Mouse (Mus musculus): Measurements from ENCODE around the gene Tfap4.
"Not testable (repeated sequence)": the region's sequence is repeated elsewhere in the genome, so short reads cannot be mapped to it uniquely, and the experiment has no call there.

The Tfap4 gene

DNA sequence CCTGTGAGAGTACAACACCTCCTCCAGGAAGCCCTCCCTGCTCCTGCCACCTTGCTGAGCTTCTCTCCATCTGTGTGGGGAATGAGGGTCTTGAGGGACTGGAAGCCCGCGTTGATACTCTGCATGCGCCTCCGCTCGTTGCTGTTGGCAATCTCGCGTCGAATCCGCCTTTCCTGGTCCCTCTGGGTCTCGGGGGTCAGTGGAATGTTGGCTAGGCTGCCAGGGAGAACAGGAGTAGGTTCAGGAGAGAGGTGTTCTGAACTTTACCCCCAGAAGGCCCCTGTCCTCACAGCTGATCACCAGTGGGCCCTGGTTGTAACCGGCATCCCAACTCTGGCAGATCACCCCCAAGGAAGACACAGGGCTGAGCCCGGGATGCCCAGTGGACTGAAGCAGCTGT lies 7.8 kb downstream of the Tfap4 start:
- DNase-seq: no peak

DNA sequence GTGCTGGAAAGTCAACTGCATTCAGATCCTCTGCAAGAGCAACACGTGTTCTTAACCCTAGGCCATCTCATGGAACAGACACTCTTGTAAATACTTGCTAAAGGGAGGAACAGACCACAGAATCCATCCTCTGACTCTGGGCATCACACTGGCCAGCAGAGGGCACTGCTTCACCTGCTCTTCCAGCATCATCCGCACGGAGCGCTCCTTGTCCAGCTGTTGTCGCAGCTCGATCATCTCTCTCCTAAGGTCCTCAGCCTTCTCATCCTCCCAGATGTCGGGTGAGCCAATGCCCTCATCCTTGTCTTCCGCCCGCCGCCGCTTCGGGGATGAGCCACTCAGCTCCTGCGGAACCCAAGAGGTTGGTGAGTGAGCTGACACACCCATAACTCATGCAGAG lies 8.6 kb downstream of the Tfap4 start:
- DNase-seq: peak; percentile 56 to 58

DNA sequence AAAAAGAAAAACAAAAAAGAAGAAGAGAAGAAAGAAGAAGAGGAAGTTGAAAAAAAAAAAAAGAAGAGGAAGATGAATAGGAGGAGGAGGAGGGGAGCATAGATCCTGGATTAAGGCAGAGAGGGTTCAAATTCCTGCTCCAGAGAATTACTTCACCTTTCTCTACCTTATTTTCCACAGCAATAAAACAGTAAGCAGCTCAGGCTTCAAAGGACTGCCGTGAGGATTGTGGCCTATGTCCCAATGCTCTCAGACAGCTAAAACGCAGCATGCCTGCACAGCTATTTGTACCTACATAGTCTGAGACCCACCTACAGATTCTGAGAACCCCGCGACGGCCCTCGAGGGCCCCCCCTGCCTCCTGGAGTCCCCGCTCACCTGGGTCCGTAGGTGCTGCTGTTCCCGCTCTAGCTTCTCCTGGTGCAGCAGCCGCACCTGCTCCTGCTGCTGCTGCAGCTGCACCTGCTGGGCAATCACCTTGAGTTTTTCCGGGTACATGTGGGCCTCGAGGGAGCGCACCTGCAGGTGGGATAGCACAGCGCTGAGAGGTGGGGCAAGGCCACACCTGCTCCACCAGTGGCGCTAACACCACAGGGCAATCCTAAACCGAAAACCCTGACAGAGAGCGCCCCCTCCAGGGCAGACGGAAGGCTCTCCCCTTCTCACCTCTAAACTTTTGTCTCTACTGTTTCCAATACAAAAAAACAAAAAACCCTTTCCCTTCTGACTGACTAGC lies 10.5 kb downstream of the Tfap4 start:
- DNase-seq: no peak

DNA sequence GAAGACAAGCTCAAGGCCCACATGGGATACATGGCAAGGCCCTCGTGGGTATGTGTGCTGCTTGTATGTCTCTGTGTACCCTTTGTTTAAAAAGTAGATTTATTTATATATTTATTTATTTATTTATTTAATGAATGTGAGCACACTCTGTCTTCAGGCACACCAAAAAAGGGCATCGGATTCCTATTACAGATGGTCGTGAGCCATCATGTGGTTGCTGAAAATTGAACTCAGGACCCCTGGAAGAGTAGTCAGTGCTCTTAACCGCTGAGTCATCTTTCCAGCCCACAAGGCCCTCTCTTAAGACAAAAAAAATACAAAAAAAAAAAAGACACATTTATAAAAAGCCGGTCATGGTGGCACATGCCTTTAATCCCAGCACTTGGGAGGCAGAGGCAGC lies 12.0 kb downstream of the Tfap4 start:
- DNase-seq: no peak

DNA sequence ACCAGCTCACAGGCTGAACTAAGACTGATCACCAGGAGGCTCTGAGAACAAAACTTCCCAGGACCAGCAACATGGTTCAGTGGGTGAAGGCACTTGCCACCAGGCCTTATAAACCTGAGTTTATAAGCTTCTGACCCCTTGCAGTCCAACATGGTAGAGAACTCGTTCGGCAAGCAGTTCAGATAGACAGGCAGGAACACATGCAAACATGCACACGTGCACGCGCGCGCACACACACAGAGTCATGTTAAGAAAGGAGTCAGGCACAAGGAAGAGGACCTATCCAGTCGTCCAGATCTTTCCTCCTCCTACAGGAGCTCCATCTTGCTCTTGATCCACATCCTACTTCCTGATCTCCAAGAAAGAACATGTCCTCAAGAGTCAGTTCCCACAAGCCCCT lies 12.8 kb downstream of the Tfap4 start:
- no peak for DNase-seq

DNA sequence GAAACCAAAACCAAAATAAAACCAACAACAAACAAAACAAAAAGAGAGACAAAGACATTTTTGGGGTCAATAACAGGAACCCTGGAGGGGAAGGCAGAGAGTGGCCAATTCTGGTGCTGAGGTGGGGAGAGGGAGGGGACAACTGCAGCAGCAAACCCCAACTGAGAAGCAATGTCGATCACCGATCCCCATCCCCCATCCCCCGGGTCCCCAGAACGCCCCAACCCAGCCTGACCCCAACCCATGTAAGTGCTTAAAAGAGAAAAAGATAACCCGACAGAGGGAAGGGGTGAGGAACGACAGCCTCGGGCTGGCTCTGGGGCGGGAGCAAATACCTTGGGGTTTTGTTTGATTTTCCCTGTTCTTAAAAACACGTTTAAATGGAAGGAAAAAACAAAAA lies 14.8 kb downstream of the Tfap4 start:
- DNase-seq: no peak

DNA sequence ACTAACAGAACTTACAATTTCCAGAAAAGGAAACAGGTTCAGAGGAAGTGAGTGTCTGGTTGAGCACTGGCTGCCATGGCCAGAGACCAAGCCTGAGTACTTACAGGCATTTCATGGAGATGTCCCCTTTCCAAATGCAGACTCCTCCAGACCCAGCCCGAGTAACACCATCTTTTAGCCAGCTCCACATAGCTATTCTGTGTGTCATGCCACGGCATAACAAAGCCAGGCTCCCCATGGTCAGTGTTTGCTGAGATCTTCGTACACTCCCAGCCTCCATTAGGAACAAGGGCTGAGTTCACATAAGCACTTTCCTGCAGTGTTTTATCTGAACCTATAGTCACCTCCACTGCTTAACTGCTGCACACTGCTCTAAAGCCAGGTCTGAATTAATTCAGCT lies 16.4 kb downstream of the Tfap4 start:
- no peak for DNase-seq

DNA sequence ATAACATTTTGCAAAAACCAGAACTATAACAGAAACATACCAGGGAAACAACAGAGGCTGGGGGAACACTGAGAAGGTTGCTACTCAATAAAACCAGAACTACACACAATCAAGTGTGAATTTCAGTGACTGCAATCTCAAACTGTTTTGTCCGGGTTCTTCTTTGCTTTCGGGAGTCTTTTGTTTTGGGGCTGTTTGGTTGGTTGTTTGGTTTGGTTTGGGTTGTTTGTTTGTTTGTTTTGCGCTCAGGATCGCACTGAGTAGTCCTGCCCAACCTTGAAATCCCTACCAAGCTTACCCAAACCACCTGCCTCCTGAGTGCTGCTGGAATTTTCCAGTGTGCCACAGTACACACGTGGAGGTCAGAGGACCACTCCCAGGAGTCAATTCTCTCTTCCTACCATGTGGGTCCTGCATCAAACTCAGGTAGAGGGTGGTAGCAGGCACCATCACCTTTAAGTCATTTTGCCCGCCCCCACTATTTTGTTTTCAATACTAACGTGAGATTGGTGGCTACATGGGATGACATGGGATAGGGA lies 17.3 kb downstream of the Tfap4 start:
- no peak for DNase-seq

DNA sequence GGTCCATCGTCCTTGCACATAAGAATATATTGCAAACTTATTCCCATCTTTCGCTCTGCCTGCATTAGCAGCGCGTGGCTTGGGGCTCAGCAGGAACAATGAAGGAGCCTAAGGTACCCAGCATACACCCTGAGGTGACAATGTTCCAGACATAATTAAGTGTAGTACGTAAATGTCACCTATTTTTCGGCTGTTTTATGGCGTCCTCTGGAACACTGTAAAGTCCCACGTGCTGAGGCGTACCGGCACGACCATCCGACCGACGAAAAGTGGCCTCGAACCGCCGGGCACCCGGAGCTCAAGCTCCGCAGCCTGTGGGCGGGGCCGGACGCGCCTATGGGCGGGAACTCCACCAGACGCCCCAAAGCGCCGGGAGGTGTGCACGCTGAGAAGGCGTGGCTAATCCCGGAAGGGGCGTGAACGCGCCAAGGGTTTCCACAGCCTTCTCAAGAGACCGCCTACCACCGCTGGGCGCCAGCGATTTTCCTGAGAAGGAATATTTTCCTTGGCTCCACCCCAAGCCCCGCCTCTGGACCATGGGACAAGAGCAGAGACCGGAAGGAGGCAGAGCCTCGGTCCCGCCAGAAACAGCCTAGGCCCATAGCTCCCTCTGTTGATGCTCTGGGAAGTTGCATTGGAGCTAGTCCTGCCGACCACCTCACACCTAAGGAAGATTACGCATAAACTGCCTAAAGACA lies 18.0 kb downstream of the Tfap4 start, which contains the start of gene Srl:
Gene Srl, minus strand, starts transcription at position 316 of the 698 bp plus-strand sequence.
- peak; percentile 97 to 98 for DNase-seq

DNA sequence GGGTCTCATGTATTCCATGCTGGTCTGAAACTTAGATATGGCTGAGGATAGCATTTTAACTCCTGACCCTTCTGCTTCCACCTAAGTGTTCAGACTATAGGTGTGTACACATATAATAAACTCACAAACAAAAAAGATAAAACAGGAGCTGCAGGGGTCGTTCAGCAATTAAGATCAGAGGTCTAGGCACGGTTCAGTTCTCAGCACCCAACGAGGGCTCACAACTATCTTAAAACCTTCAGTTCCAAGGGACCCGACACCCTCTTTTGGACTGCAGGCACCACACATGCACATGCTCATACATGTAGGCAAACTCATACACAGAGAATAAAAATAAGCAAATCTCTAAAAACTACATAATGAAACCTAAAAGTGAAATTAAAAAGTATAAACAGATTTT lies 18.6 kb downstream of the Tfap4 start:
- DNase-seq: no peak

DNA sequence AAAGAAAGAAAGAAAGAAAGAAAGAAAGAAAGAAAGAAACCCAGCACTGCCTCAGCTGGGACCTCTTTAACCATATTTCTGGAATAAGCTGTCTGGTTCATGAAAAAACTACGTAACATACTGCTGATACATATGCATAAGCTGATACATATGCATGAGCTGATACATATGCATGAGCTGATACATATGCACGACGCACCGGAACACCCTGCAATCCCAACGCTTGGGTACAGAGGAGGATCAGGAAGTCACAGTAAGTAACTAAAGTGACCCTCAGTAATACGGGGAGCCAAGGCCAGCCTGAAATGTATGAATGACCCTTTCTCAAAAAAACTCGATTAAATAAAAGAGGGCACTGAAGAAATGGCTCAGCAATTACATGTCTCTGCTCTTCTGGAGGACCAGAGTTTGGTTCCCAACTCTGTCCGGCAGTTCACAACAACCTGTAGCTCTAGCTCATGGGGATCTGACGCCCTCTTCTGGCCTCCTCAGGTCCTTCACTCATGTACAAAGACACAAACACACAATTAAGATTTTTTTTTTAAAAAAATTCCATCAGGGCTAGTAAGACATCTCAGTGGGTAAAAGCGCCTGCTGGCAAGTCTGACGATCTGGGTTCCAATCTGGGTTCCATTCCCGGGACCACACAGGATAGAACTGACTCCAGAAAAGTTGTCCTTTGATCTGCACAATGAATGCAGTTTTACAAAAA lies 19.4 kb downstream of the Tfap4 start:
- no peak for DNase-seq

DNA sequence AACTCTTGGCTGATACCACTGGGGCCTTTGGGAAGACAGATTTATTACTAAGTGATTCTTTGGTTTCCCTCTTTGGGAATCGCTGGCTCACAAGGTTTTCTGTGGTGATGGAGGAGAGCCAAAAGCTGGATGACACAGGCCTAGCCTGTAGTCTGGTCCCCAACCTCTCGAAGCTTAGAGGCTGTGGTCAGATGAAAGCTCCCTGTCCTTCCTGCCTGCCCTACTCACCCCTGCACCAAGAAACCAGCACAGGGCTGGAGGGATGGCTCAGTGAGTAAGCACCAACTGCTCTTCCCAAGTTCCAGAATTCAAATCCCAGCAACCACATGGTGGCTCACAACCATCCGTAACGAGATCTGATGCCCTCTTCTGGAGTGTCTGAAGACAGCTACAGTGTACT lies 20.1 kb downstream of the Tfap4 start:
- DNase-seq: no peak

DNA sequence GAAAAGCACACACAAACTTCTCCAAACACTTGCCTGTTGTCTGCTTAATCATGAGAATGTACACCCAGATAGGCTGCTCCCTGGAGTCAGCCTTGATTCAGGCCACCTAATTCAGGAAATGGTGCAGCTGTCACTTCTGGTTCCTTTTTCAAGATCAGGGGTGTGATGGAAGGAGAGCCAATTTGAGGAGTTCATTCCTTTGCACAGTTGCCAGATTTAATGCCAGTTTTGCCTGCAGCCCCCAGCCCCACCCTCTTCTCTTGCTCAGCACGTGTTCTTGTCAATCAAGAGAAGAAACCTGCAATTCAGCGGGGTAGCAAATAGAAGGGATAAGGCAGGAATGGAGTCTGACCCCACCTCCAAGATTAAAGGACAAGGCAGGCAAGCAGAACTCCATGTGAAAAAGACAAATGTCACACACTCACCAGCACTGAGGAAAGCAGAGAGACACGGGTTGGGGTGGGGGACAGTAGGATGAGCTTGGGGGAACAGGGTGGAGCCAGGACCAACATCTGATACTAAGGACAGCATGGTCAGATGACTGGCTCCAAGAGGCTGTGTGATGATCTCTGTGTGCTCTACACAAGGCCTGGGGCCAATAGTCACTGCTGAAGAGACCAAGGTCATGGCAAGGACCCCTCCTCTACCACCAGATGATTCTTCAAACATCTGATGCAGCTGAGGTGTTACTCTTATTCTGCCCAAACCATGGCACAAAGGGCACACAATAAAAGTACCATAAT lies 21.9 kb downstream of the Tfap4 start:
- no peak for DNase-seq

DNA sequence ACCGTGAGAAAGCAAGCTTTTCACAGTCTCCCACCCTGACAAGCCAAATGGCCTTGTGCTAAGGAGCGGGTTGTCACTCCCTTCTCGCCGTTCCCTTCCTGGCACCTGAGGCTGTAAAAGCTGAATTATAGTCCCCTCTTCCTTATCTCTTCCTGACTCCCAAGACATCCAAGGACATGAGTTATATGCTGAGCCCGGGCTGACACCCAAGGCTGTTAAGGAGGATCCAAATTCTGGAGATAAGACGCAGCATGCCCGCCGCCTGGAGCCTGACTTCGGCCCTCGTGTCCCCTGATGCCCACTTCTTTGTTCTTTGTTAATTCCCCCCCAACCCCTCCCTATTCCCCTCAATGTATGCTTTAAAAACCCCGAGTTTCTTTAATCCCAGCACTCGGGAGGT lies 32.3 kb downstream of the Tfap4 start:
- not testable (repeated sequence) for DNase-seq

DNA sequence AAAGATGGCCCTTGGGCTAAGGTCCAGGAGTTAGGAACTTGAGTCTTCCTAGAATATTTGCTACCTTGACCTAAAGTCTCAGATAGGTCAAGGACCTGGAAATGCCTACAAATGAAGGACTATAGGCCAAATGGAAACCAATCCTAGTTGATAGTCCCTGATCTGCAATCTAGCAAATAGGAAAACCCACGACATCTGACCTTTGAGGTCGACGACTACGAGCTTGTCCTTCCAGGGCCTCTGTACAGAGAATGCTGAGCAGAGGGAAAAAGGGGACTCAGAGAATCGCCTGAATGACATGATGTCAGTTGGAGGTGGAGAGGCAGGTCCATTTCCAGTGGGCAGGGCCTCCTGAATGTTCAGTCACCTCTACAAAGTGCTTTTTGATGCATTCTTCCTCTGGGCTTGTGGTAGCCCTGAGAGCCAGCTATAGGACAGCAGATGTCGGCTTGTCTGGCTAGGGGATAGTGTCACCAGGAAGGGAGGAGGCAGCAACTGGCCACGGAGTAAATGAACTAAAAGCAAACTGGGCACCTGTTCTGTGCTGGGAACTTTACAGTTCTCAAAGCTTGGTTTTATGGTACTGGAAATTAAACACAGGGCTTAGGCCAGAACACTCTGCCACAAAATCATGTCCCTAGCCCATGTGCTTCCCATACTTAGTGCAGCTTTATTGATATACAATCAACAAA lies 36.2 kb downstream of the Tfap4 start:
- DNase-seq: no peak

DNA sequence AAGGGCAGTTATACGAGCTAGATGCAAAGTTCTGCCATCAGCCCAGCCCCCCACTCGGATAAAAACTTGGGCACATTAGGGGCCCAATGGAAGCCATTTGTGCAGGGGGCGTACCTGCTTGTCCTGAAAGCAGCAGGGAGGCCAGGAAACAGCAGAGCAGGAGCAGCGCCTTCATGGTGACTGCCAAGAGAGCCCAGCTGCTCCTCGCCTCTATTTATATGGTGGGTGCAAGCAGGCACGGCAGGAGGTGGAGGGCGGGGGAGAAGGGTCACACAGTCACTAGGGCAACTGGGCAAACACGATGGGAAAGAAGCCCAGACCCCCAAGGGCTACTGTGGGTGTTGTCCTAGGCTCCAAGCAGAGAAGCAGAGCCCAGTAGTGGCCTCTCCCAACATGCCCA lies 36.8 kb downstream of the Tfap4 start:
- DNase-seq: no peak

DNA sequence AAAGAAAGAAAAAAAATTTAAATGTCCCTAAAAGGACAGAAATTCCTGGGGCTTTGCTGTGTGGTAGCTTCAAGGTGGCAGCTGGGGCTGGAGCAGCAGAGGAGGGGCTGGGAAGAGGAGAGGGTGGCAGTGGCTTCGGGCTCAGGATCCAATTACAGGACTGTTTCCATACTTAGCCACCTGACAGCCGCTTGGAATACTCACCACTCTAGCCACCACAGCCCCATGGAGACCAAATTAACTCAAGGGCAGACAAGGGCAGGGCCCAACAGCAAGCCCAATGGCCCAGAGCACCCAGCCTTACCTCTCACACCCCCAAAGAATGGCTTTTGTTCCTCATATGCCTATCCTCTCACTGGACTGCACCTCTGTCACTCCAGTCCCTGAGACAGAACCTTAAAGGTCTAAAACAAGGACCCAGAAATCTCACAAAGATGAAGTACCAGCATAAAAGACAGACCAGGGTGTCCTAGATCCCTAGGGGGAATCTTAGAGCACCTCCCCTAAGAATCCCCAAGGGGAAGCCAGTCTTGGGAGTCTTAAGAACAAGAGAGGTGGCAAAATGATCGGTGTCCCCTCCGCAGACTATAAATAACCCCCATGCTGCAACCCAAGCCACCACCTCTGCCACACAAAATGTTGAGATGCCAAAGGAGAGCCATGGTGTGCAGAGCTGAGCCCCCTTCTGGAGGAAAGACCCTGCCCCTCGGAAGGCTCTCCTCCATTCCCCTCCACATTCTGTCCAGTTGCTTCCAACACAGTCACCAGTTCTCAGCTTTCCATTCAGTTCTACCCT lies 37.7 kb downstream of the Tfap4 start:
- no peak for DNase-seq

DNA sequence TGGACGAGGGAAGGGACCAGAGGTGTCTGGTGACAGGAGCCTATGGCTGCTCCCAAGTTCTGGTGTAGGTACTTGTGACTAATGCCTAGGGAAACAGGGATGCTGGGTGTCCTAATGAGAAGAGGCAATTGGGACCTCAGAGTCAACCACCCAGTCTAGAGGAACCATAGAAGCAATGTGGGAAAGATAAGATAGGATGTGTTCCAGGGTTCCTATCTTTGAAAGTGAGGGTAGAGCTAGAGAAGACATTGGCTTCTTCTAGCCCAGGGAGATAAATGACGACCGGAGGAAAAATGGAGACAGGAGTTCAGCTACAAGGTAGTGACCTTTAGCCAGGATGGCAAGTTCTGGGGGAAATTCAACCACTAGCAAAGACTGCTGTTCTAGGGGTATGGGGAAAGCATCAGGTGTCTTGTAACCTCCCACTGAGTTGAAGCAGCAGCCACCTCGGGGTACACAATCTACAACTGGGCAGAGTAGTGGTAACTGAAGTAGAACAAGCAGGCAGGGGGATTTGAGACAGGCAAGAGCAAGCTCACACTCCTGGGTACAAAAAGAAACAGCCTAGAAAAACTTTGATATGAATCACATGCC lies 38.5 kb downstream of the Tfap4 start:
- DNase-seq: no peak

DNA sequence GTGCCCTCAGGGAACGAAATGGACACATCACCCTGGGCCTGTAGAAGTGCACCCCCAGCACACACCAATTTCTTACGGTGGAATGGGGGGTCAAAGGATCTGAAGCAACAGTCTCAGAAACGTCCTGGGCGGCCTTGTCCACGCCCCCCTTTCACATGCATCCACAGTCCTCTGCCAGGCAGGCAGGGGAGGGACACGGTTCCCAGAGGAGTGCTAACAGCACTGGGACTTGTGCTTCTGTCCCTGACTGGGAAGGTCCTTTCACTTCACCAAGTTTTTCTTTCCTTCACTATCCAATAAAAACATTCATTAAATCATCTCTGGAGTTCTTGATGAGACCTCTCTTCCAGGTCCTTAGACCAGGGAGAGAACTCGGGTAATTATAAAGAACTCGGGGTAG lies 39.0 kb downstream of the Tfap4 start:
- DNase-seq: no peak

DNA sequence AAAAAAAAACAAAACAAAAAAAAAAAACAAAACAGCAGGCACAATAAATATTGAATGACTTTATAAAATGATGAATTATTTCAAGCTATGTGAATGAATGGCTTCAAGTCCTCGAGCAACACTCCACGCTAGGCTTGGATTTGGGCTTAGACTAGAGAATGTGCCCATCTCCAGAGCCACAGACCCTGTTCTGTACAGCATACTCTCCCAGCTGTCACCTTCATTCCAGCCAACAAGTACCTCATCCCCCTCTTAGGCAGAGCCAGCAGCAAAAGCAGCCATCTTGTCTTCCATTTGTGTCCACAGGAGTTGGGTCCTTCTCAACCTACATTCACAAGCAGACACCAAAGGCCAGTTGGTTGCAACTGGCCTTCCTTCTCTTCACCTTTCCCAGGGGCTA lies 39.8 kb downstream of the Tfap4 start:
- DNase-seq: no peak

DNA sequence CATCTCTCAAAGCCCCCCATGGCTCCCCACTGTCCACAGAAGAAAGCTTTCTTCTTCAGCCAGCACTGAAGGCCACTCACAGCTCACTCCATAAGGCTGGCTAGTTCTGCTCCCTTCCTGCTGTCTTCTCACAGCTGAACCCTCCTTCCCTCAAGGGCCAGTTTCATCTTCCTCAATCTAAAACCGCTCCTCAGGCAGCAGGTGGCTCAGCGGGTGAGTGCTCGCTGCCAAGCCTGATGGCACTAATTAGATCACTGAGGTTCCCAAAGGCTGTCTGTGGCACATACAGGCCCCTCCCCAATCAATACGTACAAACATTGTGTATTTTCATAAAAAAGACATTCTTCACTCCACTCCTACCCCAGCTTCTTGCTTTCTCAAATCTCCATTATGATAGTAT lies 40.5 kb downstream of the Tfap4 start:
- peak; percentile 40 to 43 for DNase-seq
